Mouse (Mus musculus): ENCODE data around the gene Sdk1.

GRCm38 (mm10) chr5:141243253-141243965 lies 2.1 kb downstream of the Sdk1 start:
- TF ChIP-seq POLR2A (IDR thresholded peaks at IDR 0.05; ENCODE audit: control insufficient read depth, extremely low read depth, insufficient read depth, low read length, poor library complexity) (no peak), CTCF (IDR thresholded peaks at IDR 0.05; ENCODE audit: borderline replicate concordance, control insufficient read depth, extremely low read depth, insufficient read depth, low read length, poor library complexity) (no peak)
